Mouse (Mus musculus): Measurements from ENCODE around the gene Ggt1. TPM values are rescaled to one million over a fixed set of nuclear protein-coding genes. Genes with fewer than 3 reads are reported as not detected.

The Ggt1 gene
- polyA plus RNA-seq, 1 experiment from 2014 or later: 26.5 TPM

- Histone ChIP-seq H3K27ac (no peak overlapping the region), H3K36me3 (no peaks in the 10 kb centered on the region), H3K9ac (no peak overlapping the region), H3K4me2 (peak overlapping the region; percentile 36), H3K27me3 (replicated peaks) (no peaks in the 10 kb centered on the region), H3K4me3 (replicated peaks) (no peak overlapping the region), H3K9me3 (no peaks in the 10 kb centered on the region), H3K4me1 (peaks cover 23% of the 10 kb centered on the region)
- ATAC-seq (ENCODE audit: insufficient read depth, low FRiP score, low read depth): no peak
- WGBS: 18% methylated on average over 20 of the region's 20 CpGs
Observed at GRCm38 (mm10) chr10:75585876-75586552, 24.6 kb downstream of the Ggt1 start.

GRCm38 (mm10) chr10:75586553-75586879 is 25.1 kb downstream of the Ggt1 start:
- Histone ChIP-seq H3K4me2 (no peak overlapping the region; the same call in 1 of the 2 replicates), H3K36me3 (no peaks in the 10 kb centered on the region), H3K4me1 (peaks cover 23% of the 10 kb centered on the region), H3K4me3 (replicated peaks) (no peak overlapping the region), H3K9ac (no peak overlapping the region), H3K27me3 (replicated peaks) (no peaks in the 10 kb centered on the region), H3K9me3 (no peaks in the 10 kb centered on the region), H3K27ac (no peak overlapping the region)
- ATAC-seq (ENCODE audit: insufficient read depth, low FRiP score, low read depth): no peak
- WGBS: 74% methylated on average over 1 of the region's 1 CpGs

DNA sequence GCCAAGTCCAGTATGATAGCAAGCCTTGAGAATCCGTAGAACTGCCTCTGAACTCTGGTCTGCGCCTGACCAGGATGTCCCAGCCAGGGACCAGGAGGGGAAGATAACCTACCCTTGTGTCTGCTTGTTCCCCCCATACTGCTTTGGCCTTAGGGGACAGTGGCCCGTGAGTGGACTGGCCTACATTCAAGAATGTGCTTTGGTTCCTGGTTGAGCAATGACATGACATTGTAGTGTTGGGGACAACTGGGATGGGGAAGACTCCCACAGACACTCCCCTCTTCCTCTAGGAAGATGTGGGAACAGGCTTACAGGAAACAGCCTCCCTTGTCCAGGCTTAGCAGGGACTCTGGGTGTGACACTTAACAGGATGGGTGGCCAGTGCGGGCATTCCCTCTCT is 26.4 kb downstream of the Ggt1 start:
- H3K9me3 ChIP-seq: no peaks in the 10 kb centered on the region
- H3K4me1 ChIP-seq: peaks cover 28% of the 10 kb centered on the region
- no peak overlapping the region for H3K4me3 ChIP-seq (replicated peaks)
- no peak for ATAC-seq (ENCODE audit: insufficient read depth, low FRiP score, low read depth)
- H3K36me3 ChIP-seq: no peaks in the 10 kb centered on the region
- 84% methylated on average over 4 of the region's 4 CpGs for WGBS
- no peak overlapping the region for H3K9ac ChIP-seq
- no peak overlapping the region for H3K27ac ChIP-seq
- H3K27me3 ChIP-seq (replicated peaks): no peaks in the 10 kb centered on the region
- no peak overlapping the region for H3K4me2 ChIP-seq

- H3K27ac ChIP-seq: peak overlapping the region; percentile 22; the same call in 1 of the 2 replicates
- H3K36me3 ChIP-seq: no peaks in the 10 kb centered on the region
- H3K27me3 ChIP-seq (replicated peaks): no peaks in the 10 kb centered on the region
- no peak overlapping the region for H3K4me2 ChIP-seq
- no peaks in the 10 kb centered on the region for H3K9me3 ChIP-seq
- peaks cover 28% of the 10 kb centered on the region for H3K4me1 ChIP-seq
- ATAC-seq (ENCODE audit: insufficient read depth, low FRiP score, low read depth): no peak
- H3K4me3 ChIP-seq (replicated peaks): no peak overlapping the region
- 57% methylated on average over 5 of the region's 5 CpGs for WGBS
- no peak overlapping the region for H3K9ac ChIP-seq
Observed at GRCm38 (mm10) chr10:75588336-75588735, 26.9 kb downstream of the Ggt1 start.

DNA sequence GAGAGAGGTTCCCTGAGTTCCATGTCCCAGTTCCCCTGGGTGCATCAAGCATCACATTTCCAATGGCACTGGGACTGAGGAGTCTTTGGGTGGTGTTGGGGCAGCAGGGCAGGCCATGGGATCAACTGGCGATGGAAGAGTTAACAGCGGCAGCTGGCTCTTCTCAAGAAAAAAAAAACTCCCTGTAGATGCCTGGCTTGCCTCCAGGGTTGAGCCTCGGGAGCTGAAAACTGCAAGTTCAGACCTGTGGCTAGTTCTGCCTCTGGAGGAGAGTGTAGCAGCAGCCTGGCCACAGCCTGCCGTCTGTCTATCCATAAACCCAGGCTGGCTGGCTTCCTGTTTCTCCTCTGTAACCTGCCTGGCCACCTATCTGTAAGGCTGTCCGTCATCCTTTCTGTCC is 27.7 kb downstream of the Ggt1 start, which contains the start of gene Ggt5:
Gene Ggt5, plus strand, starts transcription at position 212 of the 400 bp plus-strand sequence.
- Histone ChIP-seq H3K27ac (peak within 1 kb of the TSS; percentile 83), H3K36me3 (no peaks in the 10 kb centered on the region), H3K4me3 (replicated peaks) (peak within 1 kb of the TSS; percentile 20), H3K4me1 (peaks cover 28% of the 10 kb centered on the region), H3K27me3 (replicated peaks) (no peaks in the 10 kb centered on the region), H3K9ac (no peak within 1 kb of the TSS), H3K4me2 (peak within 1 kb of the TSS; percentile 50), H3K9me3 (no peaks in the 10 kb centered on the region)
- peak; percentile 34; the same call in 1 of the 2 replicates for ATAC-seq (ENCODE audit: insufficient read depth, low FRiP score, low read depth)
- 6% methylated on average over 5 of the region's 5 CpGs for WGBS

DNA sequence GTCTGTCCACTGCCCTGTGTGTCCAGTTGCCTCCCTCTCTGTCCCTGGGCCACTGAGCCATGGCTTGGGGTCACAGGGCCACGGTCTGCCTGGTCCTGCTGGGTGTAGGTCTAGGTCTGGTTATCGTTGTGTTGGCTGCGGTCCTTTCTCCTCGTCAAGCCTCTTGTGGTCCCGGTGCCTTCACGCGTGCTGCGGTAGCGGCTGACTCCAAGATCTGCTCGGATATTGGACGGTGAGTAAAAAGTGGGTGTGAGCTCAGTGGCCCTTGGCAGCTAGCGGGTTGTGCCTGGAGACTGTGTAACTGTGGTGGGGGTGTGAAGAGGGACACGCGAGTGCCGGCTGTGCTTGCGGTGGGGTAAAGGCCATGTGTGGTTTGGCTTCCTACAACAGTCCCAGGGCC is 28.2 kb downstream of the Ggt1 start:
- H3K4me1 ChIP-seq: peaks cover 28% of the 10 kb centered on the region
- no peaks in the 10 kb centered on the region for H3K36me3 ChIP-seq
- peak overlapping the region; percentile 83 for H3K27ac ChIP-seq
- no peak; the same call in 1 of the 2 replicates for ATAC-seq (ENCODE audit: insufficient read depth, low FRiP score, low read depth)
- peak overlapping the region; percentile 20 for H3K4me3 ChIP-seq (replicated peaks)
- no peaks in the 10 kb centered on the region for H3K9me3 ChIP-seq
- H3K27me3 ChIP-seq (replicated peaks): no peaks in the 10 kb centered on the region
- WGBS: 45% methylated on average over 16 of the region's 16 CpGs
- H3K4me2 ChIP-seq: peak overlapping the region; percentile 50
- no peak overlapping the region for H3K9ac ChIP-seq

- Histone ChIP-seq H3K4me1 (peaks cover 27% of the 10 kb centered on the region), H3K9me3 (no peaks in the 10 kb centered on the region), H3K36me3 (no peaks in the 10 kb centered on the region), H3K27me3 (replicated peaks) (no peaks in the 10 kb centered on the region), H3K4me3 (replicated peaks) (no peak overlapping the region), H3K9ac (no peak overlapping the region), H3K4me2 (peak overlapping the region; percentile 4; the same call in 1 of the 2 replicates), H3K27ac (peak overlapping the region; percentile 64)
- 69% methylated on average over 12 of the region's 12 CpGs for WGBS
- ATAC-seq (ENCODE audit: insufficient read depth, low FRiP score, low read depth): 0 out of 2 replicates have a peak, but pooled peaks have one; percentile 9
Observed at GRCm38 (mm10) chr10:75591211-75591894, 29.9 kb downstream of the Ggt1 start.

DNA sequence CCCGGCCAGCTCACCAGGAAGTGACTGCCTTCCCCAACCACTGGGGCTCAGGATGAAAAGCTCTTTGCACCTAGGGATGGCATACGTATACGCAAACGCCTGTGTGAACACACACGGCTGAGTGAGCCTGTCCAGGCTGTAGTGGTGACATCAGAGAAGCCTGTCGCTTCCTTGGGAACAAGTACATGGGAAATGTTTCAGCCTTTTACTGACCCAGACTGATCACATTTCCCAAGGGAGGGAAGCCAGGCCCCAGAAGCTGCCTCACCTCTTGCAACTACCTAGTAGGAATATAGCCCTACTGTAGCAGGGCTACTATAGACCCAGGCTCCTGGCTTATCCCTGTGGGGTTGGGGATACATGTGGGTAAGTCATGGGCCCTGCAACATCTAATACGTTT is 31.2 kb downstream of the Ggt1 start:
- no peak overlapping the region for H3K27ac ChIP-seq
- no peak for ATAC-seq (ENCODE audit: insufficient read depth, low FRiP score, low read depth)
- 67% methylated on average over 7 of the region's 7 CpGs for WGBS

DNA sequence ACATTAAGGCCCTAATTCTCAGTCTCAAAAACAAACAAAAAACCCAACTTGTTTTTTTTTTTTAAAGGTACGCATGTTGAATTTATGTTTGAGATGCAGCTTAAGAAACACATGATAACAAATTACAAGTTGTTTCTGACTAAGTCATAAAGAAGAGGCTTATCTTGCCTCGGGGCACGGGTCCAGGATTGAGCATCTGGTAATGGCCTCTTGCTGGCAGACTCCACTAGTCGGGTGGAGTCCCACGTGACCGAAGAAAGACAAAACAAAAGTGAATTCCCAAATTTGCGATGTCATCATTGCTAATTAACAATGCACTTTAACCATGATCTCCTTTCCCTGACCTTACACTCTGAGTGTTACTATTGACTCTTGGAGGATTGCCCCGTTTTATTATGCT is 34.6 kb downstream of the Ggt1 start:
- H3K4me1 ChIP-seq: 0 out of 2 replicates have a peak, but pooled peaks cover 4% of the 10 kb centered on the region
- H3K9me3 ChIP-seq: no peaks in the 10 kb centered on the region
- no peak overlapping the region for H3K9ac ChIP-seq
- H3K27me3 ChIP-seq (replicated peaks): no peaks in the 10 kb centered on the region
- no peaks in the 10 kb centered on the region for H3K36me3 ChIP-seq
- no peak for ATAC-seq (ENCODE audit: insufficient read depth, low FRiP score, low read depth)
- no peak overlapping the region for H3K4me3 ChIP-seq (replicated peaks)
- H3K27ac ChIP-seq: no peak overlapping the region
- H3K4me2 ChIP-seq: no peak overlapping the region
- 63% methylated on average over 8 of the region's 8 CpGs for WGBS

More for the DNA sequence above, 31.2 kb downstream of the Ggt1 start:
- Histone ChIP-seq H3K4me3 (replicated peaks) (no peak overlapping the region), H3K9ac (no peak overlapping the region), H3K27me3 (replicated peaks) (no peaks in the 10 kb centered on the region), H3K4me2 (no peak overlapping the region), H3K36me3 (no peaks in the 10 kb centered on the region), H3K4me1 (peaks cover 23% of the 10 kb centered on the region), H3K9me3 (no peaks in the 10 kb centered on the region)

- WGBS: 75% methylated on average over 7 of the region's 7 CpGs
Observed at GRCm38 (mm10) chr10:75600189-75600730, 38.9 kb downstream of the Ggt1 start.

DNA sequence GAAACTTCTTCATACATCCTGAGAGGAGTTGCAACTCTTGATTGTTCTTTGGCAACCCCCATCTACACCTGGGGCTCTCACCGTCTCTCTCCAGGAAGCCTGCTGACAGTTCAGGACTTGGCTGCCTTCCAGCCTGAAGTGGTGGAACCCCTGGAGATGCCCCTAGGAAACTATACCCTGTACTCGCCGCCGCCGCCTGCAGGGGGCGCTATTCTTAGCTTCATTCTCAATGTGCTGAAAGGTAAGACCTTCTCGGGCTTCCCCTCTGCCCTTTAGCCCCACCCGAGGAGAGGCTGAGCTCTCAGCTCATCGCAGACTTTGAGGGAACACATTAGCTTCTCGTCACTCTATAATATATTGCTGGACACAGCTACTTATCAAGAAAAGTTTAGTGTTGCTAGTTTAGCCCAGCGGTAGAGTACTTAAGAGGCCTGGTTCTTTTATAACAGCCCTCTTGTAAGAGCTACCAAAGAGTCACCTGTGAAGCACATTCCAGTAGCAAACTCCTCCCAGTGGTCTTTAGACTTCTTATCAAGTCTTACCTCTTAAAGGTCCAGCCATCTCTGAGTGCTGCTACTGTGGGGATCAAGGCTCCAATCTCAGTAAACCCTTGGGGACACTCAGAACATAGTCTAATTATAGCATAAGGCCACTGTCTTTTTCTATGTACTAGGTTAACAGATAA is 43.9 kb downstream of the Ggt1 start:
- no peaks in the 10 kb centered on the region for H3K27me3 ChIP-seq (replicated peaks)
- no peak for ATAC-seq (ENCODE audit: insufficient read depth, low FRiP score, low read depth)
- no peaks in the 10 kb centered on the region for H3K4me1 ChIP-seq
- WGBS: 41% methylated on average over 11 of the region's 11 CpGs
- H3K27ac ChIP-seq: no peak overlapping the region
- H3K9me3 ChIP-seq: no peaks in the 10 kb centered on the region
- no peak overlapping the region for H3K4me2 ChIP-seq
- H3K36me3 ChIP-seq: no peaks in the 10 kb centered on the region
- H3K9ac ChIP-seq: no peak overlapping the region
- no peak overlapping the region for H3K4me3 ChIP-seq (replicated peaks)

More at GRCm38 (mm10) chr10:75600189-75600730, 38.9 kb downstream of the Ggt1 start:
- no peak overlapping the region for H3K27ac ChIP-seq
- H3K4me3 ChIP-seq (replicated peaks): no peak overlapping the region
- H3K4me1 ChIP-seq: no peaks in the 10 kb centered on the region
- no peaks in the 10 kb centered on the region for H3K36me3 ChIP-seq
- no peaks in the 10 kb centered on the region for H3K27me3 ChIP-seq (replicated peaks)
- no peak for ATAC-seq (ENCODE audit: insufficient read depth, low FRiP score, low read depth)
- H3K9ac ChIP-seq: no peak overlapping the region
- H3K4me2 ChIP-seq: no peak overlapping the region
- H3K9me3 ChIP-seq: no peaks in the 10 kb centered on the region

GRCm38 (mm10) chr10:75607253-75607652 is 45.8 kb downstream of the Ggt1 start:
- no peak overlapping the region for H3K4me2 ChIP-seq
- H3K27ac ChIP-seq: no peak overlapping the region
- no peak for ATAC-seq (ENCODE audit: insufficient read depth, low FRiP score, low read depth)
- no peaks in the 10 kb centered on the region for H3K36me3 ChIP-seq
- H3K4me3 ChIP-seq (replicated peaks): no peak overlapping the region
- WGBS: 81% methylated on average over 4 of the region's 4 CpGs
- H3K27me3 ChIP-seq (replicated peaks): no peaks in the 10 kb centered on the region
- no peak overlapping the region for H3K9ac ChIP-seq
- no peaks in the 10 kb centered on the region for H3K9me3 ChIP-seq
- no peaks in the 10 kb centered on the region for H3K4me1 ChIP-seq
